Mouse (Mus musculus) cerebellum, adult 2 months (tissue): ENCODE measurements around the gene Zfp319.

ENCODE experiments used
- CTCF ChIP-seq: fragments of 200-500 bp; IDR thresholded peaks from 2 replicates; pipeline ENCODE4 v1.5.1; 2011; ENCODE audit warnings: low read depth, mild to moderate bottlenecking, control low read depth, low read length, moderate library complexity, borderline replicate concordance; ENCODE audit not compliant: insufficient read depth
- POLR2A ChIP-seq: fragments of 200-500 bp; IDR thresholded peaks from 2 replicates; pipeline ENCODE4 v1.6.1; 2011; ENCODE audit warnings: low read length, control low read depth, borderline replicate concordance; ENCODE audit not compliant: insufficient read depth

GRCm38 (mm10) chr8:95335706-95336105 lies 4.0 kb upstream of the Zfp319 start:
- no peak for TF ChIP-seq POLR2A
- TF ChIP-seq CTCF = no peak
